Mouse (Mus musculus) liver, postnatal 0 days (tissue): ENCODE measurements around the gene Nup98. TPM values are rescaled to one million over a fixed set of nuclear protein-coding genes. Genes with fewer than 3 reads are reported as not detected.

Source experiments
- ATAC-seq: fragments of 200-750 bp; cut with Nextera tagmentation; 2 replicates; pipeline ENCODE4 v1.8.0; 2017; ENCODE audit warnings: mild to moderate bottlenecking, moderate library complexity
- DNase-seq: peaks from one replicate; pipeline ENCODE4 v3.0.0-alpha.2; 2016
- H3K27ac ChIP-seq: fragments of 300-500 bp; sonication (generic); 2 replicates; pipeline ENCODE4 v1.5.1; 2014; ENCODE audit warnings: antibody characterized with exemption, moderate library complexity, mild to moderate bottlenecking, low read depth
- H3K27me3 ChIP-seq: fragments of 300-500 bp; sonication (generic); 2 replicates; pipeline ENCODE4 v1.6.1; 2014; ENCODE audit warnings: low read length, control low read depth, mixed read lengths; ENCODE audit not compliant: insufficient read depth
- H3K36me3 ChIP-seq: fragments of 300-500 bp; sonication (generic); replicated peaks from 2 replicates; pipeline ENCODE4 v1.6.1; 2014; ENCODE audit warnings: mild to moderate bottlenecking, control low read depth, low read length, moderate library complexity, mixed read lengths; ENCODE audit not compliant: insufficient read depth
- H3K4me1 ChIP-seq: fragments of 300-500 bp; sonication (generic); 2 replicates; pipeline ENCODE4 v1.6.1; 2014; ENCODE audit warnings: antibody characterized with exemption, mild to moderate bottlenecking, control low read depth; ENCODE audit not compliant: insufficient read depth
- H3K4me2 ChIP-seq: fragments of 300-500 bp; sonication (generic); 2 replicates; pipeline ENCODE4 v1.6.1; 2014; ENCODE audit warnings: low read depth, mild to moderate bottlenecking, low read length, moderate library complexity, mixed read lengths
- H3K4me3 ChIP-seq: fragments of 300-500 bp; sonication (generic); 2 replicates; pipeline ENCODE4 v1.5.1; 2014; ENCODE audit warnings: low read depth, low read length
- H3K9ac ChIP-seq: fragments of 300-500 bp; sonication (generic); replicated peaks from 2 replicates; pipeline ENCODE4 v1.6.1; 2014; ENCODE audit warnings: mild to moderate bottlenecking, moderate library complexity
- H3K9me3 ChIP-seq: fragments of 300-500 bp; sonication (generic); 2 replicates; pipeline ENCODE4 v1.6.1; 2016; ENCODE audit warnings: mild to moderate bottlenecking, control low read depth, low read length, mixed read lengths
- CTCF ChIP-seq: sonication (generic); IDR thresholded peaks from 2 replicates; pipeline ENCODE4 v1.5.1; 2016; ENCODE audit warnings: antibody characterized with exemption, low read depth
- EP300 ChIP-seq: IDR thresholded peaks from 2 replicates; pipeline ENCODE4 v1.6.1; 2016; ENCODE audit warnings: antibody characterized with exemption, low read depth, mild to moderate bottlenecking
- WGBS: fragments of 180-500 bp; shearing (Covaris S2); extraction: QIAGEN DNeasy Blood & Tissue Kit; methylation state at CpG from one replicate; pipeline ENCODE4 v1.1.7; 2014; ENCODE audit not compliant: insufficient replicate concordance; 5-methylcytosine and 5-hydroxymethylcytosine counted together
- polyA plus RNA-seq: library from polyadenylated mRNA; unstranded; fragments of >200 nt; fragmentation: Nextera tagmentation; extraction: Ambion mirVana; gene quantifications from 2 replicates; pipeline ENCODE4 v1.2.1, GENCODE M21; 2015

The Nup98 gene
- polyA plus RNA-seq, 1 experiment from 2014 or later, result 8.6 TPM

- ATAC-seq, result no peak
- 31% methylated on average over 6 of the region's 6 CpGs for WGBS
- peaks cover 66% of the 10 kb centered on the region for H3K4me1 ChIP-seq
- peak overlapping the region; percentile 80 for H3K4me2 ChIP-seq
- TF ChIP-seq EP300 (no peak), CTCF (no peak)
- H3K27me3 ChIP-seq, result no peaks in the 10 kb centered on the region
- peak overlapping the region; percentile 100 for H3K27ac ChIP-seq
- H3K36me3 ChIP-seq, result peaks cover 21% of the 10 kb centered on the region
- H3K9ac ChIP-seq, result peak overlapping the region; percentile 93; the same call in 1 of the 2 replicates
- H3K4me3 ChIP-seq, result peak overlapping the region; percentile 92
- DNase-seq, result no peak
- no peaks in the 10 kb centered on the region for H3K9me3 ChIP-seq
These were observed 36.3 kb upstream of the Nup98 start for GRCm38 (mm10) chr7:102246265-102246664.

GRCm38 (mm10) chr7:102245775-102246174 is 35.8 kb upstream of the Nup98 start:
- 8% methylated on average over 1 of the region's 1 CpGs for WGBS
- no peaks in the 10 kb centered on the region for H3K27me3 ChIP-seq
- TF ChIP-seq EP300 (no peak), CTCF (no peak)
- ATAC-seq (no peak), DNase-seq (peak; percentile 56)
- H3K4me3 ChIP-seq, result peak overlapping the region; percentile 92
- H3K9ac ChIP-seq, result peak overlapping the region; percentile 9
- H3K9me3 ChIP-seq, result no peaks in the 10 kb centered on the region
- peaks cover 64% of the 10 kb centered on the region for H3K4me1 ChIP-seq
- peak overlapping the region; percentile 80 for H3K4me2 ChIP-seq
- peaks cover 26% of the 10 kb centered on the region for H3K36me3 ChIP-seq
- peak overlapping the region; percentile 100 for H3K27ac ChIP-seq

- Histone ChIP-seq H3K27me3 (no peaks in the 10 kb centered on the region), H3K4me1 (peaks cover 64% of the 10 kb centered on the region), H3K4me2 (peak overlapping the region; percentile 80), H3K27ac (peak overlapping the region; percentile 100), H3K4me3 (peak overlapping the region; percentile 16; the same call in 1 of the 2 replicates), H3K9ac (peak overlapping the region; percentile 49), H3K36me3 (peaks cover 33% of the 10 kb centered on the region), H3K9me3 (no peaks in the 10 kb centered on the region)
- peak; percentile 17; the same call in 1 of the 2 replicates for ATAC-seq
- DNase-seq, result no peak
- WGBS, result 51% methylated on average over 3 of the region's 3 CpGs
- TF ChIP-seq EP300 (no peak), CTCF (no peak)
These were observed 35.0 kb upstream of the Nup98 start for GRCm38 (mm10) chr7:102244782-102245535.

GRCm38 (mm10) chr7:102243870-102244269 is 33.9 kb upstream of the Nup98 start:
- Histone ChIP-seq H3K27ac (peak overlapping the region; percentile 100), H3K4me3 (peak overlapping the region; percentile 21; the same call in 1 of the 2 replicates), H3K9me3 (no peaks in the 10 kb centered on the region), H3K9ac (no peak overlapping the region), H3K27me3 (no peaks in the 10 kb centered on the region), H3K4me2 (peak overlapping the region; percentile 80), H3K36me3 (peaks cover 42% of the 10 kb centered on the region), H3K4me1 (peaks cover 62% of the 10 kb centered on the region)
- peak; percentile 71 for DNase-seq
- ATAC-seq, result peak; percentile 7; the same call in 1 of the 2 replicates
- WGBS, result 53% methylated on average over 2 of the region's 2 CpGs
- TF ChIP-seq CTCF (0 out of 2 replicates have a peak, but pooled peaks have one; percentile 2), EP300 (peak; percentile 19; the same call in 1 of the 2 replicates)

GRCm38 (mm10) chr7:102242917-102243316 is 32.9 kb upstream of the Nup98 start:
- H3K36me3 ChIP-seq, result peaks cover 51% of the 10 kb centered on the region

GRCm38 (mm10) chr7:102242371-102242770 is 32.4 kb upstream of the Nup98 start:
- peaks cover 56% of the 10 kb centered on the region for H3K36me3 ChIP-seq
- peak overlapping the region; percentile 39; the same call in 1 of the 2 replicates for H3K27ac ChIP-seq
- no peak for TF ChIP-seq CTCF
- TF ChIP-seq EP300, result no peak

More at GRCm38 (mm10) chr7:102242917-102243316, 32.9 kb upstream of the Nup98 start:
- Histone ChIP-seq H3K4me2 (peak overlapping the region; percentile 80), H3K4me1 (peaks cover 53% of the 10 kb centered on the region), H3K9me3 (no peaks in the 10 kb centered on the region), H3K9ac (no peak overlapping the region; the same call in 1 of the 2 replicates), H3K27me3 (no peaks in the 10 kb centered on the region), H3K4me3 (no peak overlapping the region), H3K27ac (peak overlapping the region; percentile 39; the same call in 1 of the 2 replicates)
- 53% methylated on average over 3 of the region's 3 CpGs for WGBS
- TF ChIP-seq EP300 (no peak), CTCF (no peak)
- ATAC-seq, result no peak
- no peak for DNase-seq

More at GRCm38 (mm10) chr7:102242371-102242770, 32.4 kb upstream of the Nup98 start:
- Histone ChIP-seq H3K4me1 (peaks cover 47% of the 10 kb centered on the region), H3K27me3 (no peaks in the 10 kb centered on the region), H3K4me2 (peak overlapping the region; percentile 80), H3K9me3 (no peaks in the 10 kb centered on the region), H3K9ac (no peak overlapping the region), H3K4me3 (no peak overlapping the region)
- DNase-seq, result no peak
- no peak for ATAC-seq
- WGBS, result 53% methylated on average over 5 of the region's 5 CpGs
